Mouse (Mus musculus): ENCODE data around the gene Aoah.

DNA sequence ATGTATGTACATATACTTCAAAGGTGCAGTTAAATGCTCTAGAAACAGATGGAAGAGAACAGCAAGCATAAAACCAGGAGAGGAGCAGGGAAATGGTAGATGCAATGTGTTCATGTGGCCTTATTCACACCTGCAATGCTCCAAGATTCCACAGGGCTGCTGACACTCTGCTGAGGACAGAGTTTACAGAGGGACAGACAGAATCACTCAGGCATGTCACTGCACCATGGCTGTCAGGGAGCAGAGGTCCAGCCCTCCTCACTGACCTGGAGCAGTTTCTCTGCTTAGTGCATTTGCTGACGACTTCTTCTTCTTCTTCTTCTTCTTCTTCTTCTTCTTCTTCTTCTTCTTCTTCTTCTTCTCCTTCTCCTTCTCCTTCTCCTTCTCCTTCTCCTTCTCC lies 105.5 kb downstream of the Aoah start:
- TF ChIP-seq CTCF (IDR thresholded peaks at IDR 0.05) (no peak), EP300 (IDR thresholded peaks at IDR 0.05) (no peak)

Data from lung, postnatal 0 days (tissue).